Mouse (Mus musculus) MEL (cell line): ENCODE data around the gene Fcrlb.

ENCODE experiments used
- CTCF ChIP-seq, 3 experiments: IDR thresholded peaks in 2 of 3; conservative IDR thresholded peaks in 1 of 3; 2 replicates each; pipeline ENCODE4 v1.5.1; 2011 to 2012; ENCODE audit warnings: low read length in 3 of 3, low read depth in 2 of 3, mild to moderate bottlenecking in 2 of 3, improper control_type of control experiment in 1 of 3, inconsistent platforms in 1 of 3, mixed read lengths in 1 of 3, moderate library complexity in 1 of 3; ENCODE audit not compliant: control insufficient read depth in 1 of 3, insufficient read depth in 1 of 3, poor library complexity in 1 of 3, severe bottlenecking in 1 of 3
- EP300 ChIP-seq, 2 experiments: IDR thresholded peaks; 2 replicates each; pipeline ENCODE4 v1.6.1; 2011; ENCODE audit warnings: improper control_type of control experiment in 2 of 2, low read length in 2 of 2, low read depth in 1 of 2, mild to moderate bottlenecking in 1 of 2
- GABPA ChIP-seq: IDR thresholded peaks from 2 replicates; pipeline ENCODE4 v1.6.1; 2012; ENCODE audit warnings: low read depth, mild to moderate bottlenecking, inconsistent platforms, low read length, improper control_type of control experiment, moderate library complexity
- NELFE ChIP-seq: IDR thresholded peaks from 2 replicates; pipeline ENCODE4 v1.6.1; 2011; ENCODE audit warnings: low read depth, low read length, improper control_type of control experiment
- POLR2A ChIP-seq, 2 experiments: IDR thresholded peaks; 2 replicates each; pipeline ENCODE4 v1.6.1; 2011 to 2012; ENCODE audit warnings: low read length in 2 of 2, mild to moderate bottlenecking in 2 of 2, control low read depth in 1 of 2, improper control_type of control experiment in 1 of 2, low read depth in 1 of 2, moderate library complexity in 1 of 2; ENCODE audit not compliant: control insufficient read depth in 1 of 2, insufficient read depth in 1 of 2, poor library complexity in 1 of 2
- ZKSCAN1 ChIP-seq: IDR thresholded peaks from 2 replicates; pipeline ENCODE4 v1.6.1; 2012; ENCODE audit warnings: low read depth, mild to moderate bottlenecking, inconsistent platforms, low read length, improper control_type of control experiment, moderate library complexity

GRCm38 (mm10) chr1:170858872-170859271 is 53.9 kb downstream of the Fcrlb start:
- no peak for TF ChIP-seq POLR2A (IDR thresholded peaks at IDR 0.05; ENCODE audit: control insufficient read depth in 1 of 2, insufficient read depth in 1 of 2, low read depth in 1 of 2, low read length in 2 of 2, poor library complexity in 1 of 2)
- TF ChIP-seq ZKSCAN1: no peak
- no peak for TF ChIP-seq CTCF (IDR thresholded peaks at IDR 0.05 in 2 of 3, conservative IDR thresholded peaks at IDR 0.05 in 1 of 3; ENCODE audit: control insufficient read depth in 1 of 3, insufficient read depth in 1 of 3, low read depth in 2 of 3, low read length in 3 of 3, poor library complexity in 1 of 3, severe bottlenecking in 1 of 3)
- TF ChIP-seq NELFE: no peak
- no peak for TF ChIP-seq GABPA
- no peak for TF ChIP-seq EP300 (IDR thresholded peaks at IDR 0.05; ENCODE audit: low read depth in 1 of 2, low read length in 2 of 2)
